Mouse (Mus musculus): Measurements from ENCODE around the gene Olfml2a. TPM values are rescaled to one million over a fixed set of nuclear protein-coding genes. Genes with fewer than 3 reads are reported as not detected.
"Not testable (repeated sequence)": the region's sequence is repeated elsewhere in the genome, so short reads cannot be mapped to it uniquely, and the experiment has no call there.

Gene Olfml2a
- polyA plus RNA-seq, 1 experiment from 2014 or later = 17.9 TPM

GRCm38 (mm10) chr2:39003512-39003911 lies 71.7 kb downstream of the Olfml2a start:
- H3K4me1 ChIP-seq = peaks cover 35% of the 10 kb centered on the region
- no peaks in the 10 kb centered on the region for H3K27me3 ChIP-seq
- H3K4me3 ChIP-seq (replicated peaks) = peak overlapping the region; percentile 83
- peaks cover 38% of the 10 kb centered on the region for H3K36me3 ChIP-seq
- H3K27ac ChIP-seq (replicated peaks) = no peak overlapping the region
- 57% methylated on average over 5 of the region's 5 CpGs for WGBS
- H3K9me3 ChIP-seq (replicated peaks) = no peaks in the 10 kb centered on the region
- peak overlapping the region; percentile 89; the same call in 1 of the 2 replicates for H3K9ac ChIP-seq
- ATAC-seq (ENCODE audit: insufficient number of reproducible peaks, low FRiP score, low TSS enrichment, low read depth) = no peak
- peak overlapping the region; percentile 71 for H3K4me2 ChIP-seq (replicated peaks)

- Histone ChIP-seq H3K36me3 (peaks cover 38% of the 10 kb centered on the region), H3K4me3 (replicated peaks) (peak overlapping the region; percentile 83), H3K9ac (peak overlapping the region; percentile 89), H3K9me3 (replicated peaks) (no peaks in the 10 kb centered on the region), H3K4me1 (peaks cover 44% of the 10 kb centered on the region), H3K27me3 (no peaks in the 10 kb centered on the region), H3K4me2 (replicated peaks) (peak overlapping the region; percentile 71), H3K27ac (replicated peaks) (peak overlapping the region; percentile 92)
- WGBS = under 1% methylated on average over 11 of the region's 11 CpGs
- ATAC-seq (ENCODE audit: insufficient number of reproducible peaks, low FRiP score, low TSS enrichment, low read depth) = no peak
Measured at GRCm38 (mm10) chr2:39004372-39004771, 72.6 kb downstream of the Olfml2a start.

DNA sequence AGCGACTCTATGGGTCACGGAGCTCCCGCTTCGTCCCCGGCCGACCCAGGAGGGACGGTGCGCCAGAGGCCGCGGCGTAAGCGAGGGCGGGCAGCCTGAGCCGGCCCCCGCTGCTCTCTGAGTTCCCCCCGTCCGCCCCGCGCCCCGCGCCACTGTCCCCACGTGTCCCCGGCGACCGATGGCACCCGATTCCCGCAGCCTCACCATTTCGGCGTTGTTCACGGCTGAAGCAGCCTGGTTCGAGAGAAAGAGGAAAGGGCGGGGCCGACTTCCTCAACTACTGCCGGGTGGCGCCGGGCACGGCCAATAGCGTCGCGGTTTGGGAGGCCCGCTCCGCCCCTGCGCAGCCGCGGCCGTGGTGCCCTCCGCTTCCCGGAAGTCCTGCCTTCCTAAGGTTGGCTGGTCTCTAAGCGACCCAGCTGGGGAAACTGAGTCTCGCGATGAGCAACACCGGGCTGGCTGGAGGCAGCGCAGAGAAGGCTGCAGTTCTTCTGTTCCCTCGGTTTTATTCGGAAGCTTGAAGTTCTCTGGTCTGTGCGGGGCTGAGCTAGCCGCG lies 73.2 kb downstream of the Olfml2a start, which contains the start of gene Arpc5l:
Gene Arpc5l, plus strand, starts transcription at position 469 of the 556 bp plus-strand sequence.
- WGBS = under 1% methylated on average over 53 of the region's 58 CpGs
- peak; percentile 88 for ATAC-seq (ENCODE audit: insufficient number of reproducible peaks, low FRiP score, low TSS enrichment, low read depth)

GRCm38 (mm10) chr2:39005574-39006079 lies 73.8 kb downstream of the Olfml2a start, which contains the start of gene Rpl35:
TSS of gene Rpl35 (minus strand) at chr2:39005624.
- WGBS = 13% methylated on average over 15 of the region's 15 CpGs
- no peaks in the 10 kb centered on the region for H3K9me3 ChIP-seq (replicated peaks)

More for the DNA sequence above, 73.2 kb downstream of the Olfml2a start, which contains the start of gene Arpc5l:
- Histone ChIP-seq H3K4me3 (replicated peaks) (peak within 1 kb of the TSS; percentile 83), H3K4me2 (replicated peaks) (peak within 1 kb of the TSS; percentile 71), H3K27me3 (no peaks in the 10 kb centered on the region), H3K9ac (peak within 1 kb of the TSS; percentile 89), H3K36me3 (peaks cover 34% of the 10 kb centered on the region), H3K27ac (replicated peaks) (peak within 1 kb of the TSS; percentile 92), H3K4me1 (peaks cover 48% of the 10 kb centered on the region), H3K9me3 (replicated peaks) (no peaks in the 10 kb centered on the region)

GRCm38 (mm10) chr2:39006149-39006730 lies 74.5 kb downstream of the Olfml2a start:
- no peak overlapping the region for H3K27ac ChIP-seq (replicated peaks)
- no peaks in the 10 kb centered on the region for H3K27me3 ChIP-seq
- whole genome bisulfite sequencing = 86% methylated on average over 14 of the region's 14 CpGs
- peaks cover 22% of the 10 kb centered on the region for H3K36me3 ChIP-seq
- H3K9me3 ChIP-seq (replicated peaks) = no peaks in the 10 kb centered on the region
- H3K4me1 ChIP-seq = peaks cover 48% of the 10 kb centered on the region
- no peak for ATAC-seq (ENCODE audit: insufficient number of reproducible peaks, low FRiP score, low TSS enrichment, low read depth)
- peak overlapping the region; percentile 83 for H3K4me3 ChIP-seq (replicated peaks)
- peak overlapping the region; percentile 71 for H3K4me2 ChIP-seq (replicated peaks)
- no peak overlapping the region for H3K9ac ChIP-seq

More at GRCm38 (mm10) chr2:39005574-39006079, 73.8 kb downstream of the Olfml2a start, which contains the start of gene Rpl35:
- Histone ChIP-seq H3K4me2 (replicated peaks) (peak within 1 kb of the TSS; percentile 71), H3K27me3 (no peaks in the 10 kb centered on the region), H3K27ac (replicated peaks) (peak within 1 kb of the TSS; percentile 92), H3K4me3 (replicated peaks) (peak within 1 kb of the TSS; percentile 83), H3K9ac (peak within 1 kb of the TSS; percentile 89), H3K36me3 (peaks cover 28% of the 10 kb centered on the region), H3K4me1 (peaks cover 48% of the 10 kb centered on the region)
- ATAC-seq (ENCODE audit: insufficient number of reproducible peaks, low FRiP score, low TSS enrichment, low read depth) = no peak

DNA sequence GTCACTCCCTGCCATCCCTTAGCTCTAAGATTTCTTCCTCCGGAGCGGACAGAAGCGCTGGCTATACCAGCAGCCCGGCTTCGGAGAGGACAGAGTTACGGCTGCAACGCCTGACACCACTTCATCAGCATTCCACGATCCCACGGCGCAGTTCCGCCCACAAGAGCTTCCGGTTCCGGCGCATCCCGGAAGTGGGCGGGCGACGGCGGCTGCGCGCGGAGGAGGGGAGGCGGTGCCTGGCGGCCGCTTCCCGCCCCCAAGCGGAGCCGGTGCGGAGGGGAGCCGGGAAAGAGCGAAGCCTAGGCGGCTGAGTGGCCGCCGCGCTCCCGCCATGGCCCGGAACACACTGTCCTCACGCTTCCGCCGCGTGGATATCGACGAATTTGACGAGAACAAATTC lies 76.1 kb downstream of the Olfml2a start:
- peak overlapping the region; percentile 82 for H3K4me2 ChIP-seq (replicated peaks)
- H3K9ac ChIP-seq = peak overlapping the region; percentile 90
- WGBS = under 1% methylated on average over 37 of the region's 44 CpGs

DNA sequence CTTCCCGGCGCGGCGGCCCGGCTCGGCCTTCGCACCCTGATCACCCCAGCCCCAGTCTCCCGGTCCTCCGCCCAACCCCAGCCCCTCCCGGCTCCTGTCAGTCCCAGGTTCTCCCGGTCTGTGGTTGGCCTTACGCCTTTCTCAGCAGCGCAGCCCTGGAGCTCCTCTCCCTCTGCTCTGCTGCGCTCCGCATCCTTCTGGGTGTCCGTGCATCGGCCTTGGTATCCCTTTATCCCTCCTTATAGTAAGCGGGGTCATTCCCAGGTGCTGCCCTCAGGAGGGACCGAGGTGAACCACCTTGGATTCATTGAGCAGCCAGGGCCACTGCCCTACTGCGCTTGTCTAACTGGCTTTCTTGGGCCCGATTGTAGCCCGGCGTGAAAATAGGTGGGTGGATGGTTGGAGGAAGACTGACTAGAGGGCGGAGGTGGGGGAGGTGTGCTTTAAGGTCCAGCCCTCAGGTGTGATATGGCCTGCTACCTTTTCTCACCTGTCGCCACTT lies 76.6 kb downstream of the Olfml2a start:
- H3K9me3 ChIP-seq (replicated peaks) = no peaks in the 10 kb centered on the region

More for the DNA sequence above, 76.1 kb downstream of the Olfml2a start:
- Histone ChIP-seq H3K4me3 (replicated peaks) (peak overlapping the region; percentile 89), H3K4me1 (peaks cover 43% of the 10 kb centered on the region), H3K27me3 (no peaks in the 10 kb centered on the region), H3K27ac (replicated peaks) (peak overlapping the region; percentile 96), H3K9me3 (replicated peaks) (no peaks in the 10 kb centered on the region), H3K36me3 (peaks cover 10% of the 10 kb centered on the region)
- ATAC-seq (ENCODE audit: insufficient number of reproducible peaks, low FRiP score, low TSS enrichment, low read depth) = peak; percentile 91

DNA sequence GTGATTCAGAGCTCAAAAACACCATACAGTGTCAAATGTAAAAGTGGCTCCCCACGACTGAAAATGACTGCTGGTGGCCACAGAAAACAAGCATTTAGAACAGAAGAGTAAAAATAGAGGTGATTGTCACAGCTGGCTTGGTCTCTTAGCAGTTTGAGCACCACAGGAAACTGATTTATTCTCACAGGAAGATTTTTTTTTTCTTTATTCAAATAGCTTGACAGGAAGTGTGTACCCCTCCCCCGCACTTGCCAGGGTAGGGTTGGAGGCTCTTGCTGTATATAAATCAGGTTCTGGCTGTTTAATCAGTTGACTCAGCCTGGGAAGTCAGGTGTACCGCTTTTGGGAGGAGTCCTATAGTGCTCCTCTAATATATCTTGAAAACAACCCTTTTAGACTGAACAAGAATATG lies 77.2 kb downstream of the Olfml2a start:
- Histone ChIP-seq H3K27ac (replicated peaks) (peak overlapping the region; percentile 96), H3K4me2 (replicated peaks) (peak overlapping the region; percentile 82), H3K36me3 (peaks cover 13% of the 10 kb centered on the region), H3K4me1 (peaks cover 32% of the 10 kb centered on the region), H3K4me3 (replicated peaks) (peak overlapping the region; percentile 89), H3K9me3 (replicated peaks) (no peaks in the 10 kb centered on the region), H3K27me3 (no peaks in the 10 kb centered on the region), H3K9ac (peak overlapping the region; percentile 90)
- no peak for ATAC-seq (ENCODE audit: insufficient number of reproducible peaks, low FRiP score, low TSS enrichment, low read depth)
- 21% methylated on average over 3 of the region's 3 CpGs for WGBS

More for the DNA sequence above, 76.6 kb downstream of the Olfml2a start:
- Histone ChIP-seq H3K27me3 (no peaks in the 10 kb centered on the region), H3K4me1 (peaks cover 38% of the 10 kb centered on the region), H3K9ac (peak overlapping the region; percentile 90), H3K36me3 (peaks cover 10% of the 10 kb centered on the region), H3K27ac (replicated peaks) (peak overlapping the region; percentile 96), H3K4me3 (replicated peaks) (peak overlapping the region; percentile 89), H3K4me2 (replicated peaks) (peak overlapping the region; percentile 82)
- 2% methylated on average over 24 of the region's 25 CpGs for WGBS
- peak; percentile 34 for ATAC-seq (ENCODE audit: insufficient number of reproducible peaks, low FRiP score, low TSS enrichment, low read depth)

GRCm38 (mm10) chr2:39010144-39010543 lies 78.4 kb downstream of the Olfml2a start:
- WGBS = 89% methylated on average over 5 of the region's 5 CpGs
- not testable (repeated sequence) for H3K4me3 ChIP-seq (replicated peaks); H3K27me3 ChIP-seq; H3K9me3 ChIP-seq (replicated peaks); H3K9ac ChIP-seq; H3K27ac ChIP-seq (replicated peaks); ATAC-seq (ENCODE audit: insufficient number of reproducible peaks, low FRiP score, low TSS enrichment, low read depth); H3K4me2 ChIP-seq (replicated peaks)
- Histone ChIP-seq H3K36me3 (peaks cover 25% of the 10 kb centered on the region), H3K4me1 (peaks cover 28% of the 10 kb centered on the region)

- H3K4me1 ChIP-seq = peaks cover 22% of the 10 kb centered on the region
- no peak overlapping the region for H3K4me3 ChIP-seq (replicated peaks)
- H3K4me2 ChIP-seq (replicated peaks) = no peak overlapping the region
- H3K27ac ChIP-seq (replicated peaks) = no peak overlapping the region
- no peaks in the 10 kb centered on the region for H3K27me3 ChIP-seq
- peaks cover 36% of the 10 kb centered on the region for H3K36me3 ChIP-seq
- ATAC-seq (ENCODE audit: insufficient number of reproducible peaks, low FRiP score, low TSS enrichment, low read depth) = no peak
- no peak overlapping the region for H3K9ac ChIP-seq
- no peaks in the 10 kb centered on the region for H3K9me3 ChIP-seq (replicated peaks)
Measured at GRCm38 (mm10) chr2:39011264-39011663, 79.5 kb downstream of the Olfml2a start.

- H3K4me2 ChIP-seq (replicated peaks) = no peak overlapping the region
- no peak for ATAC-seq (ENCODE audit: insufficient number of reproducible peaks, low FRiP score, low TSS enrichment, low read depth)
- WGBS = 77% methylated on average over 3 of the region's 3 CpGs
Measured at GRCm38 (mm10) chr2:39011971-39012370, 80.2 kb downstream of the Olfml2a start.

More at GRCm38 (mm10) chr2:39011971-39012370, 80.2 kb downstream of the Olfml2a start:
- no peaks in the 10 kb centered on the region for H3K9me3 ChIP-seq (replicated peaks)
- H3K27me3 ChIP-seq = no peaks in the 10 kb centered on the region
- peaks cover 42% of the 10 kb centered on the region for H3K36me3 ChIP-seq
- no peak overlapping the region for H3K4me3 ChIP-seq (replicated peaks)
- no peak overlapping the region for H3K27ac ChIP-seq (replicated peaks)
- H3K4me1 ChIP-seq = peaks cover 18% of the 10 kb centered on the region
- no peak overlapping the region for H3K9ac ChIP-seq
